ENCODE assay signal across 20 mouse cellular contexts in the genomic region with DNA sequence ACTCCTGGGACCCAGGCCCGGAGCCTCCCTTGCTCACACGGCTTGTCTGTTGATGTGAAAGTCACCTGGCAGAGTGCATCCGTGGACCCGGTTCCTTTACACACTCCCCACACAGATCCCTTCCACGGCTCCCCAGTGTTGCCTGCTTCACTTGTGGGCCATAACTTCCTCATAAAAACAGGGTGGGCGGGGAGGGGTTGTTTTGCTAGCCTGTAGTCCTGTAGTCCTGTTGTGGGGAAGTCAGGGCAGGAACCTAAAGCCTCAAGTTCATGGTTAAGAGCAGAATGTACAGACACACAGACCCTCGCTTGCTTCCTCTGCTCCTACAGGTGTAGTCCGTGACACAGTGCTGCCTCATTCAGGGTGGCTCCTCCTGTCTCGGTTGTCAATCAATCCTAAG. TPM values are rescaled to one million over a fixed set of nuclear protein-coding genes. Genes with fewer than 3 reads are reported as not detected.
DNase-seq lines count a peak whose midpoint lies in the region; ATAC-seq and TF ChIP-seq lines count a peak whose summit lies in the region.
"Had no signal": no experiment of that assay in that cellular context is flagged by ENCODE, and none has a peak within 500 bp of the region (broad histone marks: within the 10 kb centered on the region; RNA-seq: fewer than 3 reads in every experiment).

No protein-coding gene starts in this region.

- TF ChIP-seq CTCF in G1E (IDR thresholded peaks at IDR 0.05; ENCODE audit: low read depth, low read length) = no peak

- H3K4me2 ChIP-seq in liver, embryonic 12.5 days = no peak overlapping the region
- H3K4me2 ChIP-seq in liver, embryonic 11.5 days = no peak overlapping the region
- H3K4me2 ChIP-seq in forebrain, embryonic 14.5 days (ENCODE audit: low read length) = no peak overlapping the region
- H3K4me2 ChIP-seq: heart, embryonic 13.5 days; hindbrain, embryonic 14.5 days; kidney, embryonic 15.5 days; midbrain, embryonic 12.5 days; neural tube, embryonic 12.5 days had no signal

- H3K36me3 ChIP-seq in liver, embryonic 12.5 days = peaks cover 98% of the 10 kb centered on the region
- peaks cover 39% of the 10 kb centered on the region for H3K36me3 ChIP-seq in liver, embryonic 11.5 days (ENCODE audit: control insufficient read depth, insufficient read depth, low read length)
- H3K36me3 ChIP-seq in G1E (replicated peaks) = peaks cover 94% of the 10 kb centered on the region
- H3K36me3 ChIP-seq in forebrain, embryonic 14.5 days (ENCODE audit: control insufficient read depth, insufficient read depth, low read length) = peaks cover 57% of the 10 kb centered on the region

- 72% methylated on average over 9 of the region's 9 CpGs for WGBS in liver, embryonic 12.5 days (ENCODE audit: insufficient replicate concordance)
- WGBS in liver, embryonic 11.5 days = 81% methylated on average over 9 of the region's 9 CpGs
- 93% methylated on average over 9 of the region's 9 CpGs for WGBS in forebrain, embryonic 14.5 days

- peak overlapping the region; percentile 8; the same call in 1 of the 2 replicates for H3K27ac ChIP-seq in liver, embryonic 12.5 days
- no peak overlapping the region for H3K27ac ChIP-seq in liver, embryonic 11.5 days (ENCODE audit: low read depth, low read length)
- H3K27ac ChIP-seq in brown adipose tissue, adult 24 weeks (replicated peaks; ENCODE audit: low read depth, low read length) = 0 out of 2 replicates have a peak overlapping the region, but pooled peaks have one; percentile 23
- no peak overlapping the region for H3K27ac ChIP-seq in forebrain, embryonic 14.5 days (ENCODE audit: low read depth, low read length)
- H3K27ac ChIP-seq: heart, embryonic 13.5 days; hindbrain, embryonic 14.5 days; kidney, embryonic 15.5 days; macrophage; midbrain, embryonic 12.5 days; neural tube, embryonic 12.5 days had no signal

- DNase-seq in liver, embryonic 11.5 days (ENCODE audit: low spot score) = no peak
- DNase-seq in G1E (ENCODE audit: low spot score) = peak; percentile 20
- DNase-seq in cerebellum, adult 18-20 months = no peak
- no peak for DNase-seq in embryo, embryonic 10 days (ENCODE audit: low spot score)
- DNase-seq in forebrain, embryonic 14.5 days (ENCODE audit: low spot score) = no peak
- DNase-seq: adrenal gland, postnatal 14 days; cerebellum, adult 9-11 months; forebrain, postnatal 0 days; right cerebral cortex, adult 18-20 months had no signal

- H3K9me3 ChIP-seq in liver, embryonic 12.5 days (replicated peaks) = no peaks in the 10 kb centered on the region
- no peaks in the 10 kb centered on the region for H3K9me3 ChIP-seq in liver, embryonic 11.5 days (ENCODE audit: control insufficient read depth, low read length)
- H3K9me3 ChIP-seq in G1E (replicated peaks) = no peaks in the 10 kb centered on the region
- no peaks in the 10 kb centered on the region for H3K9me3 ChIP-seq in forebrain, embryonic 14.5 days (replicated peaks; ENCODE audit: control insufficient read depth, low read length)
- H3K9me3 ChIP-seq: heart, embryonic 13.5 days; kidney, embryonic 15.5 days; midbrain, embryonic 12.5 days; neural tube, embryonic 12.5 days had no signal

- H3K4me1 ChIP-seq in liver, embryonic 12.5 days = peaks cover 60% of the 10 kb centered on the region
- peaks cover 2% of the 10 kb centered on the region; the same call in 1 of the 2 replicates for H3K4me1 ChIP-seq in liver, embryonic 11.5 days (replicated peaks; ENCODE audit: control insufficient read depth, insufficient read depth, low read length)
- H3K4me1 ChIP-seq in G1E (ENCODE audit: insufficient read depth, low read depth, low read length) = peaks cover 44% of the 10 kb centered on the region
- peaks cover 16% of the 10 kb centered on the region for H3K4me1 ChIP-seq in brown adipose tissue, adult 24 weeks (ENCODE audit: control insufficient read depth, insufficient read depth, insufficient read length, low read length)
- H3K4me1 ChIP-seq in forebrain, embryonic 14.5 days (ENCODE audit: control insufficient read depth, insufficient read depth, low read length) = no peaks in the 10 kb centered on the region
- H3K4me1 ChIP-seq: midbrain, embryonic 12.5 days had no signal

- H3K9ac ChIP-seq in liver, embryonic 12.5 days = no peak overlapping the region
- no peak overlapping the region for H3K9ac ChIP-seq in liver, embryonic 11.5 days (ENCODE audit: low read depth, low read length)
- H3K9ac ChIP-seq in forebrain, embryonic 14.5 days (ENCODE audit: low read length) = no peak overlapping the region
- H3K9ac ChIP-seq: forebrain, postnatal 0 days; heart, embryonic 13.5 days; hindbrain, embryonic 14.5 days; kidney, embryonic 15.5 days; midbrain, embryonic 12.5 days; neural tube, embryonic 12.5 days had no signal

- H3K4me3 ChIP-seq in liver, embryonic 12.5 days = no peak overlapping the region
- no peak overlapping the region for H3K4me3 ChIP-seq in liver, embryonic 11.5 days (ENCODE audit: low read depth, low read length)
- no peak overlapping the region for H3K4me3 ChIP-seq in G1E (ENCODE audit: low read depth, low read length)
- H3K4me3 ChIP-seq in brown adipose tissue, adult 24 weeks (ENCODE audit: insufficient read depth, low read depth, low read length) = no peak overlapping the region
- H3K4me3 ChIP-seq in forebrain, embryonic 14.5 days (ENCODE audit: low read depth, low read length) = no peak overlapping the region
- H3K4me3 ChIP-seq: heart, embryonic 13.5 days; kidney, embryonic 15.5 days; midbrain, embryonic 12.5 days; neural tube, embryonic 12.5 days had no signal

- no peaks in the 10 kb centered on the region for H3K27me3 ChIP-seq in liver, embryonic 12.5 days (replicated peaks)
- no peaks in the 10 kb centered on the region for H3K27me3 ChIP-seq in liver, embryonic 11.5 days (replicated peaks; ENCODE audit: control insufficient read depth, insufficient read depth, low read length)
- no peaks in the 10 kb centered on the region for H3K27me3 ChIP-seq in G1E (ENCODE audit: insufficient read depth, low read length)
- no peaks in the 10 kb centered on the region for H3K27me3 ChIP-seq in forebrain, embryonic 14.5 days (replicated peaks; ENCODE audit: control insufficient read depth, insufficient read depth, low read length)
- H3K27me3 ChIP-seq: heart, embryonic 13.5 days; kidney, embryonic 15.5 days; midbrain, embryonic 12.5 days; neural tube, embryonic 12.5 days had no signal

- no peak for ATAC-seq in liver, embryonic 12.5 days
- ATAC-seq in liver, embryonic 11.5 days (replicated peaks; ENCODE audit: low FRiP score) = no peak
- ATAC-seq in G1E (ENCODE audit: extremely low read depth, insufficient number of reproducible peaks, low FRiP score, poor library complexity, severe bottlenecking) = no peak
- peak; percentile 45 for ATAC-seq in megakaryocyte progenitor cell, adult 5-6 weeks (replicated peaks; ENCODE audit: poor library complexity)
- no peak for ATAC-seq in forebrain, embryonic 14.5 days
- ATAC-seq: activated CD4-positive, CD25-positive, alpha-beta regulatory T cell, adult 4 months; forebrain, postnatal 0 days; intestine, embryonic 16.5 days had no signal

RNA-seq across cellular contexts. Expression of a gene that starts 21.5 kb away (rescaled TPM):
- polyA plus RNA-seq in liver, embryonic 12.5 days (2016; fragmentation: Nextera tagmentation; extraction: Ambion mirVana) = 64.7 and 71.1 TPM in 2 replicates
- polyA plus RNA-seq in liver, embryonic 11.5 days (2014; fragmentation: Nextera tagmentation; extraction: Ambion mirVana) = 74.4 and 76.3 TPM in 2 replicates
- total RNA-seq in G1E (2014; fragmentation: Nextera tagmentation) = 36.8 and 53.4 TPM in 2 replicates
- total RNA-seq in G1E (2017) = 113 and 120 TPM in 2 replicates
- 66.7 and 98.7 TPM in 2 replicates for polyA plus RNA-seq in G1E (2012)
- 12.6 and 15.9 TPM in 2 replicates for polyA plus RNA-seq in brown adipose tissue, adult 24 weeks (2012; ENCODE audit: insufficient read depth, insufficient read length, missing spikeins)
- 12.8 and 18.9 TPM in 2 replicates for total RNA-seq in megakaryocyte progenitor cell, adult 5-6 weeks (2015)
- total RNA-seq in megakaryocyte progenitor cell, adult 5-6 weeks (2017) = 20.7 and 24.9 TPM in 2 replicates
- 92.6 and 102 TPM in 2 replicates for polyA plus RNA-seq in forebrain, embryonic 14.5 days (2014; fragmentation: Nextera tagmentation; extraction: Ambion mirVana)

Comparison
In these comparisons a context has a peak if more than half of its experiments do, and no peak if none do; other contexts are left out.
1. H3K27ac ChIP-seq: peak in liver, embryonic 12.5 days (single experiment) and brown adipose tissue, adult 24 weeks (single experiment); none in liver, embryonic 11.5 days (single experiment) and forebrain, embryonic 14.5 days (single experiment).